Mouse (Mus musculus) frontal cortex, postnatal 14 days (tissue): ENCODE measurements at regions not wholly inside any gene's neighbourhood (a gene's known extent, or its start where the extent isn't known, plus 50 kb on each side); places are given as distances from the start of the nearest gene placed in this dataset.
"Not testable (repeated sequence)": the region's sequence is repeated elsewhere in the genome, so short reads cannot be mapped to it uniquely, and the experiment has no call there.

ENCODE experiments used
- DNase-seq, 2 experiments: peaks; one replicate each; pipeline ENCODE4 v3.0.0; 2022; ENCODE audit warnings: low spot score in 2 of 2

- peak; percentile 12 to 17 for DNase-seq
Observed at GRCm38 (mm10) chr7:60733331-60733994, 593.4 kb upstream of the Snrpn start.

- DNase-seq = not testable (repeated sequence)
Observed at GRCm38 (mm10) chr7:60728108-60728721, 588.2 kb upstream of the Snrpn start.
